Mouse (Mus musculus): ENCODE results near the gene Spc25. TPM values are rescaled to one million over a fixed set of nuclear protein-coding genes. Genes with fewer than 3 reads are reported as not detected.
A peak's percentile ranks its signal among the peaks of the same experiment; 100 is the strongest.

Gene Spc25
- polyA plus RNA-seq, 1 experiment from 2014 or later: 268 TPM

GRCm38 (mm10) chr2:69205185-69205584, 809 bp downstream of the Spc25 start:
- Histone ChIP-seq H3K4me3 (ENCODE audit: low read length) (peak overlapping the region; percentile 78), H3K36me3 (ENCODE audit: control insufficient read depth, insufficient read depth, low read length) (peaks cover 25% of the 10 kb centered on the region), H3K9me3 (ENCODE audit: control insufficient read depth, low read length) (no peaks in the 10 kb centered on the region), H3K27ac (ENCODE audit: low read depth, low read length) (peak overlapping the region; percentile 85; the same call in 1 of the 2 replicates), H3K27me3 (ENCODE audit: control insufficient read depth, insufficient read depth, low read length) (no peaks in the 10 kb centered on the region), H3K4me2 (replicated peaks; ENCODE audit: low read depth, low read length) (peak overlapping the region; percentile 61), H3K9ac (ENCODE audit: low read depth, low read length) (peak overlapping the region; percentile 86), H3K4me1 (ENCODE audit: control insufficient read depth, insufficient read depth, low read length) (peaks cover 12% of the 10 kb centered on the region)
- no peak for ATAC-seq (ENCODE audit: low FRiP score, low TSS enrichment)
- 15% methylated on average over 6 of the region's 6 CpGs for WGBS

- Histone ChIP-seq H3K27ac (ENCODE audit: low read depth, low read length) (no peak overlapping the region), H3K9me3 (ENCODE audit: control insufficient read depth, low read length) (no peaks in the 10 kb centered on the region), H3K4me2 (replicated peaks; ENCODE audit: low read depth, low read length) (no peak overlapping the region), H3K4me1 (ENCODE audit: control insufficient read depth, insufficient read depth, low read length) (no peaks in the 10 kb centered on the region), H3K4me3 (ENCODE audit: low read length) (no peak overlapping the region), H3K9ac (ENCODE audit: low read depth, low read length) (no peak overlapping the region), H3K27me3 (ENCODE audit: control insufficient read depth, insufficient read depth, low read length) (no peaks in the 10 kb centered on the region), H3K36me3 (ENCODE audit: control insufficient read depth, insufficient read depth, low read length) (peaks cover 58% of the 10 kb centered on the region)
- ATAC-seq (ENCODE audit: low FRiP score, low TSS enrichment): no peak
- 91% methylated on average over 5 of the region's 5 CpGs for WGBS
Observed at GRCm38 (mm10) chr2:69193555-69193954, 12.4 kb downstream of the Spc25 start.

- Histone ChIP-seq H3K4me1 (ENCODE audit: control insufficient read depth, insufficient read depth, low read length) (no peaks in the 10 kb centered on the region), H3K27ac (ENCODE audit: low read depth, low read length) (no peak overlapping the region), H3K9me3 (ENCODE audit: control insufficient read depth, low read length) (no peaks in the 10 kb centered on the region), H3K27me3 (ENCODE audit: control insufficient read depth, insufficient read depth, low read length) (no peaks in the 10 kb centered on the region), H3K4me2 (replicated peaks; ENCODE audit: low read depth, low read length) (no peak overlapping the region), H3K4me3 (ENCODE audit: low read length) (no peak overlapping the region), H3K36me3 (ENCODE audit: control insufficient read depth, insufficient read depth, low read length) (peaks cover 46% of the 10 kb centered on the region), H3K9ac (ENCODE audit: low read depth, low read length) (no peak overlapping the region)
- WGBS: 84% methylated on average over 5 of the region's 5 CpGs
- ATAC-seq (ENCODE audit: low FRiP score, low TSS enrichment): no peak
Observed at GRCm38 (mm10) chr2:69191059-69191458, 14.9 kb downstream of the Spc25 start.

- Histone ChIP-seq H3K4me3 (ENCODE audit: low read length) (no peak overlapping the region), H3K4me2 (replicated peaks; ENCODE audit: low read depth, low read length) (no peak overlapping the region), H3K4me1 (ENCODE audit: control insufficient read depth, insufficient read depth, low read length) (no peaks in the 10 kb centered on the region), H3K27me3 (ENCODE audit: control insufficient read depth, insufficient read depth, low read length) (no peaks in the 10 kb centered on the region), H3K36me3 (ENCODE audit: control insufficient read depth, insufficient read depth, low read length) (peaks cover 32% of the 10 kb centered on the region), H3K9me3 (ENCODE audit: control insufficient read depth, low read length) (no peaks in the 10 kb centered on the region), H3K9ac (ENCODE audit: low read depth, low read length) (no peak overlapping the region), H3K27ac (ENCODE audit: low read depth, low read length) (no peak overlapping the region)
- no peak for ATAC-seq (ENCODE audit: low FRiP score, low TSS enrichment)
- 52% methylated on average over 4 of the region's 4 CpGs for WGBS
Observed at GRCm38 (mm10) chr2:69189222-69189621, 16.8 kb downstream of the Spc25 start.

GRCm38 (mm10) chr2:69188732-69189131, 17.3 kb downstream of the Spc25 start:
- H3K9me3 ChIP-seq (ENCODE audit: control insufficient read depth, low read length): no peaks in the 10 kb centered on the region
- H3K36me3 ChIP-seq (ENCODE audit: control insufficient read depth, insufficient read depth, low read length): peaks cover 27% of the 10 kb centered on the region
- ATAC-seq (ENCODE audit: low FRiP score, low TSS enrichment): no peak
- H3K27me3 ChIP-seq (ENCODE audit: control insufficient read depth, insufficient read depth, low read length): no peaks in the 10 kb centered on the region
- no peak overlapping the region for H3K4me3 ChIP-seq (ENCODE audit: low read length)
- H3K4me1 ChIP-seq (ENCODE audit: control insufficient read depth, insufficient read depth, low read length): no peaks in the 10 kb centered on the region
- no peak overlapping the region for H3K4me2 ChIP-seq (replicated peaks; ENCODE audit: low read depth, low read length)
- WGBS: 88% methylated on average over 6 of the region's 6 CpGs
- H3K27ac ChIP-seq (ENCODE audit: low read depth, low read length): no peak overlapping the region
- no peak overlapping the region for H3K9ac ChIP-seq (ENCODE audit: low read depth, low read length)

DNA sequence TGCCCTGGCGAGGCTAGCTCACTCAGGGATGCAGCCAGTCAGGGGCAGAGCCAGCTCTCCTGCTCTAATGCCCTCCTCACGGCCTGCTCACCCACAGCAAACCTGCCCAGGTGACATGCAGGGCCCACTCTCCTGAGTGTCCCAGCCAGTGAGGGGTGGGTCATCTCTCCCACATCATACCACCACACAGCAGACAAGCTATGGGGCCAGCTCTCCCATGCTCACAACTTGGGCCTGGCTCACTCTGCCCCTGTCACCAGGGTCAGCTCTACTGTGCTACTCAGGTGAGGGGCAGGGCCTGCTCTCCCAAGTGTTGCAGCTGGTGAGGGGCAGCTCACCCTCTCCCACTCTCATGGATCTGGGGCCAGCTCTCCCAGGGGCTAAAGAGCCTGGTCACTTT, 18.0 kb downstream of the Spc25 start:
- Histone ChIP-seq H3K4me2 (replicated peaks; ENCODE audit: low read depth, low read length) (no peak overlapping the region), H3K36me3 (ENCODE audit: control insufficient read depth, insufficient read depth, low read length) (peaks cover 20% of the 10 kb centered on the region; the same call in 1 of the 2 replicates), H3K9me3 (ENCODE audit: control insufficient read depth, low read length) (no peaks in the 10 kb centered on the region), H3K27me3 (ENCODE audit: control insufficient read depth, insufficient read depth, low read length) (no peaks in the 10 kb centered on the region), H3K9ac (ENCODE audit: low read depth, low read length) (no peak overlapping the region), H3K27ac (ENCODE audit: low read depth, low read length) (no peak overlapping the region), H3K4me3 (ENCODE audit: low read length) (no peak overlapping the region), H3K4me1 (ENCODE audit: control insufficient read depth, insufficient read depth, low read length) (no peaks in the 10 kb centered on the region)
- WGBS: 81% methylated on average over 2 of the region's 2 CpGs
- ATAC-seq (ENCODE audit: low FRiP score, low TSS enrichment): peak; percentile 66; the same call in 1 of the 2 replicates

- Histone ChIP-seq H3K9me3 (ENCODE audit: control insufficient read depth, low read length) (no peaks in the 10 kb centered on the region), H3K4me1 (ENCODE audit: control insufficient read depth, insufficient read depth, low read length) (peaks cover 8% of the 10 kb centered on the region; the same call in 1 of the 2 replicates), H3K27me3 (ENCODE audit: control insufficient read depth, insufficient read depth, low read length) (no peaks in the 10 kb centered on the region), H3K4me3 (ENCODE audit: low read length) (no peak overlapping the region), H3K9ac (ENCODE audit: low read depth, low read length) (no peak overlapping the region), H3K27ac (ENCODE audit: low read depth, low read length) (no peak overlapping the region), H3K4me2 (replicated peaks; ENCODE audit: low read depth, low read length) (no peak overlapping the region), H3K36me3 (ENCODE audit: control insufficient read depth, insufficient read depth, low read length) (no peaks in the 10 kb centered on the region; the same call in 1 of the 2 replicates)
- ATAC-seq (ENCODE audit: low FRiP score, low TSS enrichment): no peak
- WGBS: 72% methylated on average over 4 of the region's 4 CpGs
Observed at GRCm38 (mm10) chr2:69179721-69180120, 26.3 kb downstream of the Spc25 start.

DNA sequence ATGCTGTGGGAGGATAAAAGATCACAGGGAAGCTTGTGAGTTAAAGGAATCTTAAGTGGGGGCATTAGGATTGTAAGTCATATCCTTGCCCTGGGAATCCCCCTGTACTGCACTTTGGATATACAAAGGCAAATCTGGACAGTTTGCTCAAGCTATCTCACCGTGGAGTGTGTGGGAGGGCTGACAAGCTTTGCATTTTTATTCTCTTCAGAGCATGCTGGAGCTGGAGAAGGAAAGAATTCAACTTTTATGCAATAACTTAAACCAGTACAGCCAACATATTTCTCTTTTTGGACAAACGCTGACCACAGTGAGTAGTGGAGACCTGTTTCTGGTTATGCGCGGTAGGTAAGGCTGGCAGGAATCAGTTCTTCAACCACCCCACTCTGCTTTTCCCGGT, 30.7 kb downstream of the Spc25 start:
- Histone ChIP-seq H3K4me1 (ENCODE audit: control insufficient read depth, insufficient read depth, low read length) (peaks cover 8% of the 10 kb centered on the region; the same call in 1 of the 2 replicates), H3K4me3 (ENCODE audit: low read length) (no peak overlapping the region), H3K27ac (ENCODE audit: low read depth, low read length) (peak overlapping the region; percentile 17; the same call in 1 of the 2 replicates), H3K9me3 (ENCODE audit: control insufficient read depth, low read length) (peaks cover 4% of the 10 kb centered on the region; the same call in 1 of the 2 replicates), H3K36me3 (ENCODE audit: control insufficient read depth, insufficient read depth, low read length) (no peaks in the 10 kb centered on the region), H3K27me3 (ENCODE audit: control insufficient read depth, insufficient read depth, low read length) (no peaks in the 10 kb centered on the region), H3K9ac (ENCODE audit: low read depth, low read length) (no peak overlapping the region), H3K4me2 (replicated peaks; ENCODE audit: low read depth, low read length) (no peak overlapping the region)
- WGBS: 56% methylated on average over 5 of the region's 5 CpGs
- ATAC-seq (ENCODE audit: low FRiP score, low TSS enrichment): no peak

DNA sequence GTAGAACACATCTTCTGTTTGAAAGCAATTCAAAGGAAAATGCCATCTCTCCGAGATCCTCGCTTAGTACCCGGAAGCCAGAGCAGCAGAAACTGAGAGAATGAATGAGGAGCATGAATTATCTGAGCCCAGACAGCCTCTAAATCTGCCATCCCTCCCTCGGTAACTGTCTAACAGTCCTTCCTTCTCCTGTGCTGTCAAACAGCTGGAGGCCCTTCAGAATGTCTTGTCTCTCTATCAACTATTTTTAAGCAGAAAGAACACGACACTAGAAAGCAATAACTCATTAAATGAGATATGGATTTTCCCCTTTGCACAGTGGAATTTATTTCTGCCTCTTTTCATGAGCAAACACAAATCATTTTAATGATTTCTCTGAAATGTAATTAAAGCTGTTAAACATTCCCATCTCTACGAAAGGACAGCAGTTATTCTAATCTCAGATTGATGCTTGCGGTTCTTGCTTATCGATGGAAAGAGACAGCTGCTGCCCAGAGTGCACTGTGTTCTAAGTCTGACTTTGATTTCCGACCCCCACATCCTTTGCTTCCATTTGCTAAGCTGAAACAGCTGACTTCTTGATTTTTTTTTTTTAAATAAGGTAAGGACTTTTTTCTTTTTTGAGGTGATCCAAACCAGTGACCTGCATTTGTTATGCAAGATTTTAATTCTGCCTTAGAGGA, 35.5 kb downstream of the Spc25 start:
- H3K4me3 ChIP-seq (ENCODE audit: low read length): no peak overlapping the region
- peaks cover 4% of the 10 kb centered on the region; the same call in 1 of the 2 replicates for H3K9me3 ChIP-seq (ENCODE audit: control insufficient read depth, low read length)
- H3K27me3 ChIP-seq (ENCODE audit: control insufficient read depth, insufficient read depth, low read length): no peaks in the 10 kb centered on the region
- peaks cover 7% of the 10 kb centered on the region; the same call in 1 of the 2 replicates for H3K4me1 ChIP-seq (ENCODE audit: control insufficient read depth, insufficient read depth, low read length)
- no peaks in the 10 kb centered on the region for H3K36me3 ChIP-seq (ENCODE audit: control insufficient read depth, insufficient read depth, low read length)
- H3K9ac ChIP-seq (ENCODE audit: low read depth, low read length): no peak overlapping the region
- no peak overlapping the region for H3K27ac ChIP-seq (ENCODE audit: low read depth, low read length)
- H3K4me2 ChIP-seq (replicated peaks; ENCODE audit: low read depth, low read length): no peak overlapping the region
- ATAC-seq (ENCODE audit: low FRiP score, low TSS enrichment): peak; percentile 77; the same call in 1 of the 2 replicates
- WGBS: 22% methylated on average over 9 of the region's 9 CpGs

All from kidney, embryonic 14.5 days (tissue).